Mouse (Mus musculus) hindbrain, embryonic 11.5 days (tissue): ENCODE measurements around the gene Olfr66. TPM values are rescaled to one million over a fixed set of nuclear protein-coding genes. Genes with fewer than 3 reads are reported as not detected.

Experiments
- ATAC-seq: fragments of 200-750 bp; cut with Nextera tagmentation; 2 replicates; pipeline ENCODE4 v1.8.0; 2017; ENCODE audit warnings: mild to moderate bottlenecking, moderate TSS enrichment, moderate library complexity; ENCODE audit not compliant: low FRiP score
- DNase-seq: peaks from one replicate; pipeline ENCODE4 v3.0.0-alpha.2; 2015; ENCODE audit warnings: low spot score
- H3K27ac ChIP-seq: fragments of 300-500 bp; sonication (generic); 2 replicates; pipeline ENCODE4 v1.5.1; 2014; ENCODE audit warnings: mild to moderate bottlenecking, low read depth, low read length
- H3K27me3 ChIP-seq: fragments of 300-500 bp; sonication (generic); 2 replicates; pipeline ENCODE4 v1.6.1; 2014; ENCODE audit warnings: mild to moderate bottlenecking, low read length, moderate library complexity, mixed read lengths; ENCODE audit not compliant: control insufficient read depth, insufficient read depth
- H3K36me3 ChIP-seq: fragments of 300-500 bp; sonication (generic); 2 replicates; pipeline ENCODE4 v1.6.1; 2014; ENCODE audit warnings: mild to moderate bottlenecking, low read length, moderate library complexity, mixed read lengths; ENCODE audit not compliant: control insufficient read depth, insufficient read depth
- H3K4me1 ChIP-seq: fragments of 300-500 bp; sonication (generic); replicated peaks from 2 replicates; pipeline ENCODE4 v1.6.1; 2014; ENCODE audit warnings: low read length, mixed read lengths; ENCODE audit not compliant: control insufficient read depth, insufficient read depth
- H3K4me2 ChIP-seq: fragments of 300-500 bp; sonication (generic); replicated peaks from 2 replicates; pipeline ENCODE4 v1.6.1; 2014; ENCODE audit warnings: mild to moderate bottlenecking, low read depth, low read length
- H3K4me3 ChIP-seq: fragments of 300-500 bp; sonication (generic); 2 replicates; pipeline ENCODE4 v1.5.1; 2014; ENCODE audit warnings: low read depth, low read length
- H3K9ac ChIP-seq: fragments of 300-500 bp; sonication (generic); 2 replicates; pipeline ENCODE4 v1.6.1; 2014; ENCODE audit warnings: low read depth, low read length
- H3K9me3 ChIP-seq: fragments of 300-500 bp; sonication (generic); 2 replicates; pipeline ENCODE4 v1.6.1; 2016; ENCODE audit warnings: low read length; ENCODE audit not compliant: control insufficient read depth
- WGBS: fragments of 180-500 bp; shearing (Covaris S2); extraction: QIAGEN DNeasy Blood & Tissue Kit; methylation state at CpG from one replicate; pipeline ENCODE4 v1.1.7; 2014; 5-methylcytosine and 5-hydroxymethylcytosine counted together
- polyA plus RNA-seq: library from polyadenylated mRNA; unstranded; fragments of >200 nt; fragmentation: Nextera tagmentation; extraction: Ambion mirVana; gene quantifications from 2 replicates; pipeline ENCODE4 v1.2.1, GENCODE M21; 2014

The Olfr66 gene
- polyA plus RNA-seq = not detected in 2 replicates

GRCm38 (mm10) chr7:103886152-103886551 lies at the start of gene Olfr66:
Gene Olfr66 (minus strand): TSS chr7:103886252.
- Histone ChIP-seq H3K27ac (no peak within 1 kb of the TSS), H3K4me1 (no peaks in the 10 kb centered on the region), H3K27me3 (no peaks in the 10 kb centered on the region), H3K4me3 (no peak within 1 kb of the TSS), H3K9ac (no peak within 1 kb of the TSS), H3K4me2 (no peak within 1 kb of the TSS), H3K36me3 (no peaks in the 10 kb centered on the region), H3K9me3 (no peaks in the 10 kb centered on the region)
- no peak for DNase-seq
- ATAC-seq = no peak

- no peak within 1 kb of the TSS for H3K9ac ChIP-seq
- H3K27ac ChIP-seq = no peak within 1 kb of the TSS
- ATAC-seq (no peak), DNase-seq (no peak)
- no peak within 1 kb of the TSS for H3K4me2 ChIP-seq
- no peaks in the 10 kb centered on the region for H3K4me1 ChIP-seq
- H3K9me3 ChIP-seq = no peaks in the 10 kb centered on the region
- no peak within 1 kb of the TSS for H3K4me3 ChIP-seq
- 66% methylated on average over 2 of the region's 2 CpGs for WGBS
- H3K36me3 ChIP-seq = no peaks in the 10 kb centered on the region
- no peaks in the 10 kb centered on the region for H3K27me3 ChIP-seq
Measured at GRCm38 (mm10) chr7:103934264-103934663, 48.2 kb upstream of the Olfr66 start, which contains the start of gene Olfr632. Gene Olfr632 (plus strand): TSS chr7:103934347.

- H3K27me3 ChIP-seq = no peaks in the 10 kb centered on the region
- H3K9me3 ChIP-seq = no peaks in the 10 kb centered on the region
- no peak for ATAC-seq
- no peaks in the 10 kb centered on the region for H3K4me1 ChIP-seq
- H3K4me2 ChIP-seq = no peak within 1 kb of the TSS
- no peaks in the 10 kb centered on the region for H3K36me3 ChIP-seq
- H3K27ac ChIP-seq = no peak within 1 kb of the TSS
- no peak within 1 kb of the TSS for H3K9ac ChIP-seq
- no peak for DNase-seq
- no peak within 1 kb of the TSS for H3K4me3 ChIP-seq
Measured at GRCm38 (mm10) chr7:103928525-103928924, 42.5 kb upstream of the Olfr66 start, which contains the start of gene Olfr631. Gene Olfr631 (plus strand): TSS chr7:103928825.

- no peak for DNase-seq
- Histone ChIP-seq H3K4me3 (no peak overlapping the region), H3K36me3 (no peaks in the 10 kb centered on the region), H3K4me1 (no peaks in the 10 kb centered on the region), H3K9me3 (no peaks in the 10 kb centered on the region), H3K27ac (no peak overlapping the region), H3K9ac (no peak overlapping the region), H3K27me3 (no peaks in the 10 kb centered on the region), H3K4me2 (no peak overlapping the region)
- no peak for ATAC-seq
Measured at GRCm38 (mm10) chr7:103915338-103915737, 29.3 kb upstream of the Olfr66 start.

GRCm38 (mm10) chr7:103912969-103913511 lies 27.0 kb upstream of the Olfr66 start:
- DNase-seq = peak; percentile 26
- no peak overlapping the region for H3K4me2 ChIP-seq
- no peak overlapping the region for H3K27ac ChIP-seq
- ATAC-seq = peak; percentile 43; the same call in 1 of the 2 replicates
- H3K9ac ChIP-seq = no peak overlapping the region
- no peaks in the 10 kb centered on the region for H3K36me3 ChIP-seq
- H3K27me3 ChIP-seq = no peaks in the 10 kb centered on the region
- WGBS = 48% methylated on average over 8 of the region's 8 CpGs
- no peaks in the 10 kb centered on the region for H3K4me1 ChIP-seq
- H3K4me3 ChIP-seq = no peak overlapping the region
- H3K9me3 ChIP-seq = no peaks in the 10 kb centered on the region

- no peaks in the 10 kb centered on the region for H3K4me1 ChIP-seq
- H3K4me2 ChIP-seq = no peak overlapping the region
- no peaks in the 10 kb centered on the region for H3K9me3 ChIP-seq
- H3K4me3 ChIP-seq = no peak overlapping the region
- no peaks in the 10 kb centered on the region for H3K36me3 ChIP-seq
- DNase-seq (no peak), ATAC-seq (no peak)
- no peaks in the 10 kb centered on the region for H3K27me3 ChIP-seq
- WGBS = 60% methylated on average over 3 of the region's 3 CpGs
- no peak overlapping the region for H3K9ac ChIP-seq
- H3K27ac ChIP-seq = no peak overlapping the region
Measured at GRCm38 (mm10) chr7:103910047-103910446, 24.0 kb upstream of the Olfr66 start.

GRCm38 (mm10) chr7:103903187-103903586 lies 17.1 kb upstream of the Olfr66 start, which contains the start of gene Olfr65:
Gene Olfr65 (plus strand): TSS chr7:103903487.
- DNase-seq = no peak
- Histone ChIP-seq H3K36me3 (no peaks in the 10 kb centered on the region), H3K9ac (no peak within 1 kb of the TSS), H3K4me2 (no peak within 1 kb of the TSS), H3K4me3 (no peak within 1 kb of the TSS), H3K9me3 (no peaks in the 10 kb centered on the region), H3K27ac (no peak within 1 kb of the TSS), H3K27me3 (no peaks in the 10 kb centered on the region), H3K4me1 (no peaks in the 10 kb centered on the region)
- no peak for ATAC-seq
- 82% methylated on average over 2 of the region's 2 CpGs for WGBS

GRCm38 (mm10) chr7:103894385-103894784 lies 8.3 kb upstream of the Olfr66 start, which contains the start of gene Olfr64:
Gene Olfr64 (minus strand): TSS chr7:103894485.
- DNase-seq (no peak), ATAC-seq (no peak)
- no peaks in the 10 kb centered on the region for H3K36me3 ChIP-seq
- H3K27me3 ChIP-seq = no peaks in the 10 kb centered on the region
- no peak within 1 kb of the TSS for H3K27ac ChIP-seq
- WGBS = 90% methylated on average over 1 of the region's 1 CpGs
- no peaks in the 10 kb centered on the region for H3K9me3 ChIP-seq
- H3K4me1 ChIP-seq = no peaks in the 10 kb centered on the region
- H3K9ac ChIP-seq = no peak within 1 kb of the TSS
- no peak within 1 kb of the TSS for H3K4me3 ChIP-seq
- H3K4me2 ChIP-seq = no peak within 1 kb of the TSS

- Histone ChIP-seq H3K36me3 (no peaks in the 10 kb centered on the region), H3K4me1 (no peaks in the 10 kb centered on the region), H3K9ac (no peak overlapping the region), H3K27ac (no peak overlapping the region), H3K4me3 (no peak overlapping the region), H3K4me2 (no peak overlapping the region), H3K27me3 (no peaks in the 10 kb centered on the region), H3K9me3 (no peaks in the 10 kb centered on the region)
- ATAC-seq (no peak), DNase-seq (no peak)
- WGBS = 86% methylated on average over 2 of the region's 2 CpGs
Measured at GRCm38 (mm10) chr7:103877093-103877492, 9.0 kb downstream of the Olfr66 start.
